Mouse (Mus musculus) limb, embryonic 13.5 days (tissue): Measurements from ENCODE around the gene Adgrg5. TPM values are rescaled to one million over a fixed set of nuclear protein-coding genes. Genes with fewer than 3 reads are reported as not detected.

Experiments used
- ATAC-seq: fragments of 200-750 bp; cut with Nextera tagmentation; 2 replicates; pipeline ENCODE4 v1.8.0; 2017; ENCODE audit warnings: low read depth, moderate number of reproducible peaks, moderate TSS enrichment; ENCODE audit not compliant: low FRiP score
- H3K27ac ChIP-seq: fragments of 300-500 bp; sonication (generic); 2 replicates; pipeline ENCODE4 v1.5.1; 2015; ENCODE audit warnings: inconsistent platforms, mild to moderate bottlenecking, moderate library complexity
- H3K27me3 ChIP-seq: fragments of 300-500 bp; sonication (generic); 2 replicates; pipeline ENCODE4 v1.6.1; 2015; ENCODE audit warnings: mild to moderate bottlenecking, inconsistent platforms
- H3K36me3 ChIP-seq: fragments of 300-500 bp; sonication (generic); 2 replicates; pipeline ENCODE4 v1.6.1; 2015; ENCODE audit warnings: inconsistent platforms, mild to moderate bottlenecking, moderate library complexity
- H3K4me1 ChIP-seq: fragments of 300-500 bp; sonication (generic); 2 replicates; pipeline ENCODE4 v1.6.1; 2015; ENCODE audit warnings: inconsistent platforms
- H3K4me2 ChIP-seq: fragments of 300-500 bp; sonication (generic); replicated peaks from 2 replicates; pipeline ENCODE4 v1.6.1; 2015; ENCODE audit warnings: inconsistent platforms, mild to moderate bottlenecking, moderate library complexity
- H3K4me3 ChIP-seq: fragments of 300-500 bp; sonication (generic); 2 replicates; pipeline ENCODE4 v1.5.1; 2015; ENCODE audit warnings: moderate library complexity, mild to moderate bottlenecking, inconsistent platforms
- H3K9ac ChIP-seq: fragments of 300-500 bp; sonication (generic); 2 replicates; pipeline ENCODE4 v1.6.1; 2015; ENCODE audit warnings: mild to moderate bottlenecking, inconsistent platforms
- H3K9me3 ChIP-seq: fragments of 300-500 bp; sonication (generic); 2 replicates; pipeline ENCODE4 v1.6.1; 2016; ENCODE audit warnings: inconsistent platforms
- WGBS: fragments of 180-500 bp; shearing (Covaris S2); methylation state at CpG from one replicate; pipeline ENCODE4 v1.1.7; 2015; 5-methylcytosine and 5-hydroxymethylcytosine counted together
- polyA plus RNA-seq: library from polyadenylated mRNA; unstranded; fragments of >200 nt; fragmentation: Nextera tagmentation; extraction: Ambion mirVana; gene quantifications from 2 replicates; pipeline ENCODE4 v1.2.1, GENCODE M21; 2015

Adgrg5 gene
- polyA plus RNA-seq, 1 experiment from 2014 or later, result 0.13 TPM

- no peaks in the 10 kb centered on the region for H3K36me3 ChIP-seq
- no peak overlapping the region for H3K4me3 ChIP-seq
- H3K9me3 ChIP-seq, result no peaks in the 10 kb centered on the region
- WGBS, result 69% methylated on average over 7 of the region's 7 CpGs
- H3K4me2 ChIP-seq, result no peak overlapping the region
- H3K4me1 ChIP-seq, result peaks cover 5% of the 10 kb centered on the region; the same call in 1 of the 2 replicates
- no peaks in the 10 kb centered on the region for H3K27me3 ChIP-seq
- no peak overlapping the region for H3K27ac ChIP-seq
- no peak for ATAC-seq
- H3K9ac ChIP-seq, result peak overlapping the region; percentile 25; the same call in 1 of the 2 replicates
Observed at GRCm38 (mm10) chr8:94953624-94954367, 30.3 kb downstream of the Adgrg5 start.

GRCm38 (mm10) chr8:94954368-94954737, 30.9 kb downstream of the Adgrg5 start:
- H3K4me1 ChIP-seq, result peaks cover 5% of the 10 kb centered on the region; the same call in 1 of the 2 replicates
- no peaks in the 10 kb centered on the region for H3K9me3 ChIP-seq
- H3K27me3 ChIP-seq, result no peaks in the 10 kb centered on the region
- H3K4me2 ChIP-seq, result no peak overlapping the region
- H3K4me3 ChIP-seq, result no peak overlapping the region
- H3K9ac ChIP-seq, result peak overlapping the region; percentile 25; the same call in 1 of the 2 replicates
- no peak overlapping the region for H3K27ac ChIP-seq
- no peak for ATAC-seq
- no peaks in the 10 kb centered on the region for H3K36me3 ChIP-seq
- 74% methylated on average over 7 of the region's 7 CpGs for WGBS

- 0 out of 2 replicates have a peak, but pooled peaks have one; percentile 15 for ATAC-seq
- no peak overlapping the region for H3K4me2 ChIP-seq
- no peak overlapping the region; the same call in 1 of the 2 replicates for H3K9ac ChIP-seq
- no peak overlapping the region for H3K27ac ChIP-seq
- no peaks in the 10 kb centered on the region for H3K27me3 ChIP-seq
- no peaks in the 10 kb centered on the region for H3K9me3 ChIP-seq
- H3K4me3 ChIP-seq, result no peak overlapping the region
- no peaks in the 10 kb centered on the region for H3K36me3 ChIP-seq
- peaks cover 10% of the 10 kb centered on the region; the same call in 1 of the 2 replicates for H3K4me1 ChIP-seq
- 33% methylated on average over 9 of the region's 9 CpGs for WGBS
Observed at GRCm38 (mm10) chr8:94954921-94955758, 31.6 kb downstream of the Adgrg5 start.

GRCm38 (mm10) chr8:94956078-94956574, 32.6 kb downstream of the Adgrg5 start:
- Histone ChIP-seq H3K4me1 (peaks cover 11% of the 10 kb centered on the region; the same call in 1 of the 2 replicates), H3K9me3 (no peaks in the 10 kb centered on the region), H3K36me3 (no peaks in the 10 kb centered on the region), H3K27ac (no peak overlapping the region), H3K4me3 (no peak overlapping the region), H3K27me3 (no peaks in the 10 kb centered on the region), H3K4me2 (no peak overlapping the region), H3K9ac (no peak overlapping the region)
- WGBS, result 70% methylated on average over 1 of the region's 1 CpGs
- no peak for ATAC-seq

GRCm38 (mm10) chr8:94962201-94962600, 38.7 kb downstream of the Adgrg5 start:
- no peaks in the 10 kb centered on the region for H3K9me3 ChIP-seq
- H3K4me1 ChIP-seq, result peaks cover 6% of the 10 kb centered on the region; the same call in 1 of the 2 replicates
- no peak overlapping the region for H3K4me3 ChIP-seq
- no peak overlapping the region for H3K9ac ChIP-seq
- H3K27ac ChIP-seq, result no peak overlapping the region
- H3K4me2 ChIP-seq, result no peak overlapping the region
- WGBS, result 77% methylated on average over 1 of the region's 1 CpGs
- no peak for ATAC-seq
- no peaks in the 10 kb centered on the region for H3K36me3 ChIP-seq
- H3K27me3 ChIP-seq, result no peaks in the 10 kb centered on the region

GRCm38 (mm10) chr8:94964828-94965227, 41.3 kb downstream of the Adgrg5 start:
- peaks cover 4% of the 10 kb centered on the region; the same call in 1 of the 2 replicates for H3K4me1 ChIP-seq
- no peak for ATAC-seq
- H3K36me3 ChIP-seq, result no peaks in the 10 kb centered on the region
- no peak overlapping the region for H3K9ac ChIP-seq
- 49% methylated on average over 10 of the region's 10 CpGs for WGBS
- H3K9me3 ChIP-seq, result no peaks in the 10 kb centered on the region
- no peak overlapping the region for H3K4me2 ChIP-seq
- H3K27ac ChIP-seq, result no peak overlapping the region
- no peak overlapping the region for H3K4me3 ChIP-seq
- H3K27me3 ChIP-seq, result no peaks in the 10 kb centered on the region

- 15% methylated on average over 7 of the region's 7 CpGs for WGBS
Observed at GRCm38 (mm10) chr8:94966578-94966977, 43.1 kb downstream of the Adgrg5 start.

GRCm38 (mm10) chr8:94967071-94967470, 43.6 kb downstream of the Adgrg5 start:
- Histone ChIP-seq H3K36me3 (no peaks in the 10 kb centered on the region), H3K27ac (no peak overlapping the region), H3K4me3 (no peak overlapping the region), H3K4me2 (no peak overlapping the region), H3K9me3 (no peaks in the 10 kb centered on the region), H3K9ac (no peak overlapping the region), H3K27me3 (no peaks in the 10 kb centered on the region), H3K4me1 (no peaks in the 10 kb centered on the region)
- no peak for ATAC-seq
- 70% methylated on average over 4 of the region's 4 CpGs for WGBS

More at GRCm38 (mm10) chr8:94966578-94966977, 43.1 kb downstream of the Adgrg5 start:
- ATAC-seq, result no peak
- Histone ChIP-seq H3K4me2 (no peak overlapping the region), H3K36me3 (no peaks in the 10 kb centered on the region), H3K27ac (no peak overlapping the region), H3K27me3 (no peaks in the 10 kb centered on the region), H3K4me3 (no peak overlapping the region), H3K9me3 (no peaks in the 10 kb centered on the region), H3K9ac (no peak overlapping the region), H3K4me1 (no peaks in the 10 kb centered on the region)

GRCm38 (mm10) chr8:94967554-94967953, 44.1 kb downstream of the Adgrg5 start:
- H3K4me3 ChIP-seq, result no peak overlapping the region
- no peak overlapping the region for H3K4me2 ChIP-seq
- ATAC-seq, result no peak
- H3K9ac ChIP-seq, result no peak overlapping the region
- no peak overlapping the region for H3K27ac ChIP-seq
- WGBS, result 83% methylated on average over 3 of the region's 3 CpGs
- H3K27me3 ChIP-seq, result no peaks in the 10 kb centered on the region
- H3K9me3 ChIP-seq, result no peaks in the 10 kb centered on the region
- H3K36me3 ChIP-seq, result no peaks in the 10 kb centered on the region
- no peaks in the 10 kb centered on the region for H3K4me1 ChIP-seq

GRCm38 (mm10) chr8:94973270-94973669, 49.8 kb downstream of the Adgrg5 start:
- Histone ChIP-seq H3K4me2 (no peak overlapping the region), H3K27me3 (peaks cover 21% of the 10 kb centered on the region), H3K27ac (no peak overlapping the region), H3K4me3 (no peak overlapping the region), H3K9ac (no peak overlapping the region), H3K4me1 (peaks cover 17% of the 10 kb centered on the region), H3K9me3 (no peaks in the 10 kb centered on the region), H3K36me3 (no peaks in the 10 kb centered on the region)
- ATAC-seq, result no peak
- 84% methylated on average over 9 of the region's 9 CpGs for WGBS

GRCm38 (mm10) chr8:94973786-94974185, 50.3 kb downstream of the Adgrg5 start:
- H3K9me3 ChIP-seq, result no peaks in the 10 kb centered on the region
- H3K4me3 ChIP-seq, result no peak overlapping the region
- peaks cover 20% of the 10 kb centered on the region for H3K4me1 ChIP-seq
- no peak for ATAC-seq
- H3K36me3 ChIP-seq, result no peaks in the 10 kb centered on the region
- peaks cover 22% of the 10 kb centered on the region for H3K27me3 ChIP-seq
- H3K9ac ChIP-seq, result no peak overlapping the region
- no peak overlapping the region for H3K27ac ChIP-seq
- whole genome bisulfite sequencing, result 89% methylated on average over 9 of the region's 9 CpGs
- no peak overlapping the region for H3K4me2 ChIP-seq
